Mouse (Mus musculus) fat pad, adult 2 months (tissue): ENCODE data around the gene Fgfr2.

ENCODE experiments used
- DNase-seq: peaks from one replicate; pipeline ENCODE4 v3.0.0-alpha.2; 2011; ENCODE audit warnings: low read depth, low spot score; ENCODE audit errors: extremely low read depth

Fgfr2 gene

GRCm38 (mm10) chr7:133123244-133123998 lies at the start of gene Fgfr2:
Gene Fgfr2, minus strand, starts transcription at chr7:133123350.
- no peak for DNase-seq

GRCm38 (mm10) chr7:133171403-133172032 lies 48.4 kb upstream of the Fgfr2 start:
- DNase-seq = no peak

GRCm38 (mm10) chr7:133168928-133169327 lies 45.8 kb upstream of the Fgfr2 start:
- DNase-seq = no peak

- no peak for DNase-seq
Observed at GRCm38 (mm10) chr7:133167903-133168302, 44.8 kb upstream of the Fgfr2 start.

- DNase-seq = no peak
Observed at GRCm38 (mm10) chr7:133164770-133165169, 41.6 kb upstream of the Fgfr2 start.

GRCm38 (mm10) chr7:133163011-133163410 lies 39.9 kb upstream of the Fgfr2 start:
- DNase-seq = no peak

- DNase-seq = no peak
Observed at GRCm38 (mm10) chr7:133162131-133162530, 39.0 kb upstream of the Fgfr2 start.

- no peak for DNase-seq
Observed at GRCm38 (mm10) chr7:133161362-133162080, 38.4 kb upstream of the Fgfr2 start.

- no peak for DNase-seq
Observed at GRCm38 (mm10) chr7:133159519-133159918, 36.4 kb upstream of the Fgfr2 start.

GRCm38 (mm10) chr7:133155621-133156020 lies 32.5 kb upstream of the Fgfr2 start:
- no peak for DNase-seq

GRCm38 (mm10) chr7:133154846-133155245 lies 31.7 kb upstream of the Fgfr2 start:
- no peak for DNase-seq

GRCm38 (mm10) chr7:133139689-133140336 lies 16.7 kb upstream of the Fgfr2 start:
- no peak for DNase-seq

- DNase-seq = no peak
Observed at GRCm38 (mm10) chr7:133133552-133133951, 10.4 kb upstream of the Fgfr2 start.

- no peak for DNase-seq
Observed at GRCm38 (mm10) chr7:133132702-133133101, 9.6 kb upstream of the Fgfr2 start.

GRCm38 (mm10) chr7:133124701-133125485 lies 1.7 kb upstream of the Fgfr2 start:
- no peak for DNase-seq

- no peak for DNase-seq
Observed at GRCm38 (mm10) chr7:133123999-133124700, 1.0 kb upstream of the Fgfr2 start, which contains the start of gene Ctbp2. Gene Ctbp2, minus strand, starts transcription at chr7:133124354.

- no peak for DNase-seq
Observed at GRCm38 (mm10) chr7:133122379-133123243, 539 bp downstream of the Fgfr2 start.

GRCm38 (mm10) chr7:133121661-133122378 lies 1.3 kb downstream of the Fgfr2 start:
- DNase-seq = no peak
